ENCODE assay signal across 26 mouse cellular contexts in genomic region chr12:71086331-71086730, GRCm38 (mm10). TPM values are rescaled to one million over a fixed set of nuclear protein-coding genes. Genes with fewer than 3 reads are reported as not detected.
A peak's percentile ranks its signal among the peaks of the same experiment; 100 is the strongest.
DNase-seq lines count a peak whose midpoint lies in the region; ATAC-seq and TF ChIP-seq lines count a peak whose summit lies in the region.
"Had no signal": no experiment of that assay in that cellular context is flagged by ENCODE, and none has a peak within 500 bp of the region (broad histone marks: within the 10 kb centered on the region; RNA-seq: fewer than 3 reads in every experiment).

No protein-coding gene starts in this region.

- H3K36me3 ChIP-seq in heart, embryonic 10.5 days = peaks cover 25% of the 10 kb centered on the region; the same call in 1 of the 2 replicates
- H3K36me3 ChIP-seq in heart, embryonic 11.5 days (ENCODE audit: control insufficient read depth, insufficient read depth, low read length) = no peaks in the 10 kb centered on the region
- peaks cover 22% of the 10 kb centered on the region for H3K36me3 ChIP-seq in intestine, postnatal 0 days (ENCODE audit: control insufficient read depth, insufficient read depth)
- peaks cover 5% of the 10 kb centered on the region; the same call in 1 of the 2 replicates for H3K36me3 ChIP-seq in intestine, embryonic 16.5 days (ENCODE audit: control insufficient read depth, insufficient read depth, low read length)

- no peaks in the 10 kb centered on the region for H3K27me3 ChIP-seq in heart, embryonic 10.5 days (ENCODE audit: insufficient read depth, poor library complexity, severe bottlenecking)
- H3K27me3 ChIP-seq in heart, embryonic 11.5 days (ENCODE audit: control insufficient read depth, insufficient read depth, low read length) = no peaks in the 10 kb centered on the region
- H3K27me3 ChIP-seq in intestine, postnatal 0 days (replicated peaks; ENCODE audit: control insufficient read depth, insufficient read depth, low read length) = no peaks in the 10 kb centered on the region
- H3K27me3 ChIP-seq in intestine, embryonic 16.5 days (replicated peaks; ENCODE audit: control insufficient read depth, insufficient read depth, low read length) = no peaks in the 10 kb centered on the region
- H3K27me3 ChIP-seq: CH12.LX, Patski had no signal

- intact Hi-C loops in heart, postnatal 25 days (cut with DNase I) = no loop called here

- 87% methylated on average over 8 of the region's 8 CpGs for WGBS in heart, embryonic 10.5 days
- WGBS in heart, embryonic 11.5 days (ENCODE audit: insufficient replicate concordance) = 92% methylated on average over 8 of the region's 8 CpGs
- WGBS in intestine, postnatal 0 days = 90% methylated on average over 8 of the region's 8 CpGs
- WGBS in intestine, embryonic 16.5 days = 93% methylated on average over 8 of the region's 8 CpGs

- peak; percentile 59 for DNase-seq in heart, adult 11 months
- DNase-seq in heart, postnatal 25 days (ENCODE audit: low spot score) = no peak
- DNase-seq in heart, embryonic 10.5 days (ENCODE audit: low spot score) = peak; percentile 43
- DNase-seq in testis, postnatal 14 days (ENCODE audit: low spot score) = peak; percentile 3
- no peak for DNase-seq in testis, postnatal 10 days (ENCODE audit: low spot score)
- DNase-seq: adrenal gland, adult 2 months; adrenal gland, adult 8-10 months; adrenal gland, postnatal 10 days; adrenal gland, postnatal 14 days; adrenal gland, postnatal 25 days; adrenal gland, postnatal 36 days; B cell, adult 2 months; cerebellum, adult 11 months; cerebellum, adult 11-12 months had no signal

- H3K4me1 ChIP-seq in heart, embryonic 10.5 days = no peaks in the 10 kb centered on the region
- H3K4me1 ChIP-seq in heart, embryonic 11.5 days (ENCODE audit: control insufficient read depth, insufficient read depth, low read length) = no peaks in the 10 kb centered on the region
- H3K4me1 ChIP-seq in intestine, postnatal 0 days (replicated peaks; ENCODE audit: control insufficient read depth, insufficient read depth, low read length) = no peaks in the 10 kb centered on the region
- H3K4me1 ChIP-seq in intestine, embryonic 16.5 days (ENCODE audit: control insufficient read depth, insufficient read depth, low read length) = no peaks in the 10 kb centered on the region

- no peak overlapping the region for H3K9ac ChIP-seq in heart, embryonic 11.5 days (ENCODE audit: low read depth, low read length)
- H3K9ac ChIP-seq in intestine, postnatal 0 days (ENCODE audit: low read depth, low read length) = no peak overlapping the region
- no peak overlapping the region for H3K9ac ChIP-seq in intestine, embryonic 16.5 days (ENCODE audit: low read depth, low read length)

- H3K9me3 ChIP-seq in heart, embryonic 10.5 days = no peaks in the 10 kb centered on the region
- H3K9me3 ChIP-seq in heart, embryonic 11.5 days (replicated peaks; ENCODE audit: control insufficient read depth, low read length) = no peaks in the 10 kb centered on the region
- no peaks in the 10 kb centered on the region for H3K9me3 ChIP-seq in intestine, postnatal 0 days (ENCODE audit: control insufficient read depth)
- H3K9me3 ChIP-seq in intestine, embryonic 16.5 days (ENCODE audit: control insufficient read depth, low read length) = no peaks in the 10 kb centered on the region
- H3K9me3 ChIP-seq: G1E had no signal

- ATAC-seq in heart, embryonic 11.5 days (replicated peaks; ENCODE audit: insufficient number of reproducible peaks, low FRiP score, low TSS enrichment) = no peak
- no peak for ATAC-seq in intestine, postnatal 0 days
- ATAC-seq in intestine, embryonic 16.5 days = no peak
- ATAC-seq: activated CD4-positive, CD25-positive, alpha-beta regulatory T cell, adult 4 months; CD4-positive, CD25-positive, alpha-beta regulatory T cell, adult 4 months; Patski had no signal

- no peak overlapping the region for H3K4me2 ChIP-seq in heart, embryonic 11.5 days
- H3K4me2 ChIP-seq in intestine, postnatal 0 days (replicated peaks; ENCODE audit: low read depth) = no peak overlapping the region
- no peak overlapping the region for H3K4me2 ChIP-seq in intestine, embryonic 16.5 days (ENCODE audit: low read depth, low read length)

- no peak for TF ChIP-seq CTCF in intestine, postnatal 0 days (IDR thresholded peaks at IDR 0.05; ENCODE audit: low read depth)

- no peak overlapping the region for H3K4me3 ChIP-seq in heart, embryonic 10.5 days
- no peak overlapping the region for H3K4me3 ChIP-seq in heart, embryonic 11.5 days (ENCODE audit: low read depth, low read length)
- H3K4me3 ChIP-seq in intestine, postnatal 0 days (ENCODE audit: low read depth, low read length) = no peak overlapping the region
- no peak overlapping the region for H3K4me3 ChIP-seq in intestine, embryonic 16.5 days (ENCODE audit: low read length)

- no peak overlapping the region for H3K27ac ChIP-seq in heart, embryonic 10.5 days
- H3K27ac ChIP-seq in heart, embryonic 11.5 days (ENCODE audit: low read depth, low read length) = no peak overlapping the region
- H3K27ac ChIP-seq in intestine, postnatal 0 days (ENCODE audit: low read depth, low read length) = 0 out of 2 replicates have a peak overlapping the region, but pooled peaks have one; percentile 15
- no peak overlapping the region for H3K27ac ChIP-seq in intestine, embryonic 16.5 days (ENCODE audit: low read length)

RNA-seq across cellular contexts. Expression of gene Tomm20l, which starts 24.9 kb away (rescaled TPM):
- 1 to 10 TPM in 1 of 2 experiments, under 1 TPM in 1; 0.81 to 2.1 TPM for total RNA-seq in heart, postnatal 25 days (2021)
- polyA plus RNA-seq in heart, embryonic 10.5 days (2016; fragmentation: Nextera tagmentation; extraction: Ambion mirVana) = 0.26 and 0.64 TPM in 2 replicates
- 0.44 and 0.63 TPM in 2 replicates for polyA plus RNA-seq in heart, embryonic 11.5 days (2014; fragmentation: Nextera tagmentation; extraction: Ambion mirVana)
- not detected in 2 replicates for polyA plus RNA-seq in intestine, postnatal 0 days (2015; fragmentation: Nextera tagmentation; extraction: Ambion mirVana)
- polyA plus RNA-seq in intestine, embryonic 16.5 days (2015; fragmentation: Nextera tagmentation; extraction: Ambion mirVana) = not detected in 2 replicates
- total RNA-seq: CH12.LX, ES-E14, G1E, MEL had no signal
- polyA plus RNA-seq: activated CD4-positive, CD25-positive, alpha-beta regulatory T cell, adult 4 months; brain, embryonic 14.5 days; C2C12; CD4-positive, CD25-positive, alpha-beta regulatory T cell, adult 4 months; G1E; Patski had no signal

RNA-seq across cellular contexts. Expression of gene Timm9, which starts 50.2 kb away (rescaled TPM):
- total RNA-seq in heart, postnatal 25 days (2021) = 10 to 100 TPM; 33.6 to 35.6 TPM
- 106 and 107 TPM in 2 replicates for polyA plus RNA-seq in heart, embryonic 10.5 days (2016; fragmentation: Nextera tagmentation; extraction: Ambion mirVana)
- polyA plus RNA-seq in heart, embryonic 11.5 days (2014; fragmentation: Nextera tagmentation; extraction: Ambion mirVana) = 107 and 118 TPM in 2 replicates
- polyA plus RNA-seq in intestine, postnatal 0 days (2015; fragmentation: Nextera tagmentation; extraction: Ambion mirVana) = 69.1 and 74.9 TPM in 2 replicates
- 101 TPM in 2 replicates for polyA plus RNA-seq in intestine, embryonic 16.5 days (2015; fragmentation: Nextera tagmentation; extraction: Ambion mirVana)

RNA-seq across cellular contexts. Expression of gene 2700049A03Rik, which starts 50.3 kb away (rescaled TPM):
- 1 to 10 TPM; 3.0 to 3.3 TPM for total RNA-seq in heart, postnatal 25 days (2021)
- polyA plus RNA-seq in heart, embryonic 10.5 days (2016; fragmentation: Nextera tagmentation; extraction: Ambion mirVana) = 10.1 and 13.1 TPM in 2 replicates
- 10.2 and 15.4 TPM in 2 replicates for polyA plus RNA-seq in heart, embryonic 11.5 days (2014; fragmentation: Nextera tagmentation; extraction: Ambion mirVana)
- 2.7 and 4.2 TPM in 2 replicates for polyA plus RNA-seq in intestine, postnatal 0 days (2015; fragmentation: Nextera tagmentation; extraction: Ambion mirVana)
- polyA plus RNA-seq in intestine, embryonic 16.5 days (2015; fragmentation: Nextera tagmentation; extraction: Ambion mirVana) = 7.3 and 11.0 TPM in 2 replicates

Comparison
In these comparisons a context has a peak if more than half of its experiments do, and no peak if none do; other contexts are left out.
1. DNase-seq: peak in heart, adult 11 months (single experiment), heart, embryonic 10.5 days (single experiment) and testis, postnatal 14 days (single experiment); none in heart, postnatal 25 days (single experiment) and testis, postnatal 10 days (single experiment).